Mouse (Mus musculus): ENCODE results near the gene Tenm2.

Gene Tenm2

GRCm38 (mm10) chr11:36891106-36891505, 344.7 kb downstream of the Tenm2 start:
- peak; percentile 19 for DNase-seq

GRCm38 (mm10) chr11:36887490-36887889, 348.3 kb downstream of the Tenm2 start:
- no peak for DNase-seq

- DNase-seq: no peak
These were observed 349.6 kb downstream of the Tenm2 start for GRCm38 (mm10) chr11:36886147-36886546.

- DNase-seq: no peak
These were observed 362.8 kb downstream of the Tenm2 start for GRCm38 (mm10) chr11:36872961-36873360.

GRCm38 (mm10) chr11:36870548-36870947, 365.2 kb downstream of the Tenm2 start:
- DNase-seq: no peak

GRCm38 (mm10) chr11:36851690-36852089, 384.1 kb downstream of the Tenm2 start:
- DNase-seq: no peak

- no peak for DNase-seq
These were observed 388.3 kb downstream of the Tenm2 start for GRCm38 (mm10) chr11:36847451-36847850.

- DNase-seq: no peak
These were observed 402.9 kb downstream of the Tenm2 start for GRCm38 (mm10) chr11:36832855-36833254.

GRCm38 (mm10) chr11:36831511-36831910, 404.3 kb downstream of the Tenm2 start:
- DNase-seq: peak; percentile 21

- DNase-seq: no peak
These were observed 411.1 kb downstream of the Tenm2 start for GRCm38 (mm10) chr11:36824666-36825065.

- DNase-seq: no peak
These were observed 431.1 kb downstream of the Tenm2 start for GRCm38 (mm10) chr11:36804615-36805014.

- DNase-seq: no peak
These were observed 433.5 kb downstream of the Tenm2 start for GRCm38 (mm10) chr11:36802208-36802631.

GRCm38 (mm10) chr11:36801683-36802082, 434.1 kb downstream of the Tenm2 start:
- DNase-seq: no peak

- no peak for DNase-seq
These were observed 436.4 kb downstream of the Tenm2 start for GRCm38 (mm10) chr11:36799409-36799808.

GRCm38 (mm10) chr11:36758009-36758408, 477.8 kb downstream of the Tenm2 start:
- DNase-seq: no peak

GRCm38 (mm10) chr11:36746286-36746685, 489.5 kb downstream of the Tenm2 start:
- DNase-seq: no peak

GRCm38 (mm10) chr11:36727800-36728199, 508.0 kb downstream of the Tenm2 start:
- no peak for DNase-seq

- DNase-seq: no peak
These were observed 532.9 kb downstream of the Tenm2 start for GRCm38 (mm10) chr11:36702881-36703280.

- no peak for DNase-seq
These were observed 534.8 kb downstream of the Tenm2 start for GRCm38 (mm10) chr11:36700951-36701350.

GRCm38 (mm10) chr11:36700131-36700530, 535.6 kb downstream of the Tenm2 start:
- no peak for DNase-seq

GRCm38 (mm10) chr11:36698268-36698667, 537.5 kb downstream of the Tenm2 start:
- DNase-seq: no peak

GRCm38 (mm10) chr11:36697816-36698215, 537.9 kb downstream of the Tenm2 start:
- no peak for DNase-seq

- no peak for DNase-seq
These were observed 538.6 kb downstream of the Tenm2 start for GRCm38 (mm10) chr11:36697021-36697639.

GRCm38 (mm10) chr11:36694810-36695209, 541.0 kb downstream of the Tenm2 start:
- no peak for DNase-seq

GRCm38 (mm10) chr11:36692637-36693036, 543.1 kb downstream of the Tenm2 start:
- no peak for DNase-seq
